Mouse (Mus musculus) regulatory T cell (primary cell): Measurements from ENCODE around the gene Olfr784.
"Not testable (repeated sequence)": the region's sequence is repeated elsewhere in the genome, so short reads cannot be mapped to it uniquely, and the experiment has no call there.

ENCODE experiments used
- in situ Hi-C: fragments of 300-600 bp; cut with MboI, MseI; formaldehyde crosslinking; loops from one replicate; pipeline ENCODE4 v1.15.1; 2025; ENCODE audit warnings: high pct_unique_total_duplicates

Olfr784 gene

DNA sequence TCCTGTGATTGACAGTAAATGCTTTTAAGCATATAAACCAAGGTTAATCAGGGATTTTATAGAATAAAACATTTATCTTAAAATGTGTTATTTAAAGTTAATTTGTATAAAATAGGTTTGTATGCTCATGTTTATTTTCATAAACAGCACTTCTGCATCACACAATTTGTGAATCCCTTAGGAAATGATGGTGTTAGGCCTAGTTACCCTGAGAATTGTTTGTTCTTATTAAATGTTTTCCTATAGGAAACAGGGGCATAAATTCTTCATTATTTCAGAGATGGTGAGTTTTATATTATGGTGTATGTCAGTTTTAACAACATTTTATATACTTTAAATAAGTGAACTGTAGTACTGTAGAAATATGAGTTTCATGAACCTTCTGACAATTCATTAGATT lies at the start of gene Olfr784:
Gene Olfr784, plus strand, starts transcription at position 301 of the 400 bp plus-strand sequence.
- in situ Hi-C loops: no loop called here

DNA sequence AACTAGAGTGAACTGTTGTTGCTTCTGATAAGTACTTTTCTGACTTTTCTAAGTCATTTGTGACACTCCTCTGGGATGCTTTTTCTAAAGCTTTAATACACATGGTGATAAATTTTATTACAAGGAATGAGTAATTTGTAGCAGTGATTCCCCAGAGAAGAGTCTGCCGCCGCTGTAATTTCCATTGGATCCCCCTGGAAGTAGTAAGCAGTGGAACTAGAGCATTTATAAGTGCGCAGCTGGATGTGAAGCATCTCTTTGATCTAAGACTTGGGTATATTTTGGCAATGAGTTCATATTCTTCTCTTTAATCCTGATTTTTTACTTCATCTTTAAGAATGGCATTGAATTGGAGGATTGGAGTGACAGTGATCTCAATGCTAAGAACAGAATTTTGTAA lies 35.3 kb upstream of the Olfr784 start, which contains the start of gene Olfr782:
Gene Olfr782, plus strand, starts transcription at position 301 of the 400 bp plus-strand sequence.
- in situ Hi-C loops: no loop called here

DNA sequence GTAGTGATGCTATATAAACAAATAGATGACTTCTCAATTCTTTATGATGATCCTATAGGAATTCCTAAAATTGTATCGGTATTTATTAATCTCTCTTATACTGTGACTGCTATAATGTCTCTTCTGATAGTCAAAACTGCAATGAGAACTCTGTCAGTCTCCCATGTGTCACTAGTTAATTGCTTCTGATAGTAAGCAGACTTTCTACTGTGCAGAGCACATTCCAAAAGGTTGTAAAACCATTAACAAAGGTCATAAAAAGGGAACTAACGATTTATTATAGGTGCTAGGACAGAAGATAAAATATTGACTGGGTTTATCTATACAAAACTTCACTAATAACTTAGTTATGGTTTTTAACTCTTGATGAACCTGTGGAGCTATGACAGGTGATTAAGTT lies 31.4 kb upstream of the Olfr784 start:
- in situ Hi-C loops: loop anchor here (5.0 kb wide), 1 partner anchor 40 kb away; no protein-coding TSS in a partner anchor

DNA sequence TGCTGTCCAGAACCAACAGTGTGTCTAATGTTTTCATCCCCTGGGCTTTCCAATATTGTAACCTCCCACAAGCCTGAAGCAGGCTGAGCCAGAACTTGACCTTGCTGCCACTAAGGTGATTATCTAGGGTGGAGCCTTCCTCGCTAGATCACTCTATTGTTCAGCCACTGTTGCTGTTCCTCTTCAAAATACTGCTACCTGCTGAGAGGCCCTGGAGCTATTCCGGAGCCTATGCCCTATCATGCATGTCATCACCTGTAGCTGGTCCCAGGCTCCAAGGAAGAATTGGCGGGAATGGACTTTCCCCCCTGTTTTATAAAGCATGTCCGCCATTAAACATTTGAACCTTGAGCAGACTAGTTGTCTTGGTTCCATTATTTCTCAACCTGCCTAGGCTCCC lies 27.4 kb upstream of the Olfr784 start:
- in situ Hi-C loops: not testable (repeated sequence)

DNA sequence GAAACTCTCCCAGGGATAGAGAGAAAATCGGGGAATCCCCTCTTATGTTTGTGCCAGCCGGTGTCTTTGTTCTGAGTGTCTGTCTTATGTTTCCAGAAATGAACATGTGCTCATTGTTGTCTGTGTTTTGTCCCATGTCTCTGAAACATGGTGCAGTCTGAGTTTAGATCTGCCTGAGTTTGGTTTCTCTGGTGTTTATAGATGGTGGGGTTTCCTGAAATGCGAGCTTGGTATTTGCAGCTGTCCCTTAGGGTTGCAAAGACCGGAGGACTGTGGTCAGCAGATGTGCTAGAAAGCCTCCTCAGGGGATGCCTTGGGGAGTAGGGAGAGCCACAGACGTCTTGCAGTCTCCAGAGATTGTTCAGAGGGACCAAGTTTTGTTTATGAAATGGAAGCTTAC lies 26.6 kb upstream of the Olfr784 start:
- in situ Hi-C loops: no loop called here

DNA sequence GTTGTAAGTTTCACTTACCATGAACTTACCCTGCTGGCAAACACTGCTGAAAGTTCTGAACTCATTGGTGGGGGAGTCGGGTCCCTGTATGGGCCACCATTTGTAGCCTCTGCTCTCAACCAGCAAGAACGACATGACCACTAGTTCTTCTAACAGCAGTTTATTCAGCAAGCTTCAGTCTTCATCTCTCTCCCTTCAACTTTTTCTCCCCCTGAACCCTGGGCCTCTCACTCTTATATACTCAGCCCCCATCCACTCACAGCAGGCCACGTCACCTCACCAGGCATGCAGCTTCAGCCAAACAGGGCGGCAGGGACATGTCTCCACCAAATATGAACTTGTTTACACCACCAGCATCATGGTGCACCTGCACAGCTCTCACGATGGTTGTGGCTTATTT lies 9.8 kb upstream of the Olfr784 start:
- in situ Hi-C loops: not testable (repeated sequence)

DNA sequence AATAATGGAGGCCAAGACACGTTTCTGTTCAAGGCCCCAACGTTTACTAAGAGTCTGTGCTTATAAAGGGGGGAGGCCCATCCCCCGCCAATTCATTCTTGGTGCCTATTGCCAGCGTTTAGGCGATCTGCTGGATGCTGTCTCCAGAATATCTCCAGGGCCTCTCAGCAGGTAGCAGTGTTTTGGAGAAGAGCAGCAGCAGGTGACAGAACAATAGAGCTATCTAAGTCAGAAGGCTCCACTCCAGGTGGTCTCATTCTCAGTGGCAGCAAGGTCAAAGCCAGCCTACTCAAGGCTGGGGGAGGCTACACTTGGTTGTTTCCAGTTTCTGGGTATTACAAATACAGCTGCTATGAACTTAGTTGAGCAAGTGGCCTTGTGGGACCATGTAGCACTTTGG lies 17.0 kb downstream of the Olfr784 start:
- in situ Hi-C loops: no loop called here

DNA sequence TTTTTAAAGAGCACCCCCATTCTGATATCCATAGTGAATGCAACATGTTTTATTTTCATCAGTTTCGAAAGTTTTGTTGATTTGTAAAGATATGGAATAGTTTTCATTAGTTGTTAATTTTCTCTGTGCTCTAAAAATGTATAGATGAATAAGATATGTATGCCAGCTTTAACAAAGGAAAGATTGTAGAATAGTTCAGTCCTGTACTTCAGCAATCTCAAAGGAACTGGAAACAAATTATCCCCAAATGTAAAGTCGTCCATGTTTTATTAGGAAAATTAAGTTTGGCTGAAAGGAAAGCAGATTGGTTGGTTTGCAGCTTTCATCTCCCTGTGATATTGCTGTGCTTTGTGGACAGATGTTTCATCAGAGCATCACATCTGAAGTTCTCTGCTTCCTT lies 21.2 kb downstream of the Olfr784 start, which contains the start of gene Olfr785:
Gene Olfr785, plus strand, starts transcription at position 301 of the 400 bp plus-strand sequence.
- in situ Hi-C loops: no loop called here

DNA sequence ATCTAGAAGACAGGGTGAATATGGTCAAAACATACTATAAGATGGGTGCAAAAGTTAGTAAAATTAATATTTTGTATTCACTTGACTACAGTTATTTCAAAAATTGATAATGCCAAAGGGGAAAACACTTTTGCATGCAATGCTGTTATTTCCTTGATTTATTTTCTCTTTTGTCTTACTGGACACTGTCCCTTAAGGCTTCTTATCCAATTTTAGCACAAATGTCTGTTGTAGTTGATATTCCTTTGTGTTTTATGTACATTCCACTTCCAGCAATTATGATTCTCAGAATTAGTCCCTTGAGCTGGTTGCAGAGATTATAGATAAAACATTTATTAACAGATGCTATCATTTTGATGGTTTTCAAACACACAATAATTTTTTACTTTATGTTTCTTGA lies 43.1 kb downstream of the Olfr784 start, which contains the start of gene Olfr786:
Gene Olfr786, plus strand, starts transcription at position 301 of the 400 bp plus-strand sequence.
- in situ Hi-C loops: no loop called here
